In the genomic region with DNA sequence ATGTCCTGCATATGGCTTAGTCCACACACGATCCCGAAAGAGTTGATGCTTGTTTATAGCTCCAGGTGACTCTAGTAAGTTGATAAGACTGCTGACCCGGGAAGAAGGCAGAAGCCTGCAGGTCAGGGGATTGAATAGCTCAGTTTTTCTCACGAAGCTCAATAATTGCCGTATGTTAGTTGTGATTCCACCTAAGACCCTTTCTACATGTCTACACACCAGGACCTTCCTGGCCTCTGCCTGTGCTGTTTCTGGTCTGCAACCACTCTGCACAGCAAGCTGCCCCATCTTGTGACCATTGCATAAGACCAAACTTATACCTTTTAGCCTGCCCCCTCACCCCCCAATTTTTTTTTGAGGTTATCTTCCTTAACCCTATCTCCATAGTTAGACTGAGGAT, we compare ENCODE assay signal across 15 mouse cellular contexts.
"Had no signal": no experiment of that assay in that cellular context is flagged by ENCODE, and none has a peak within 500 bp of the region (broad histone marks: within the 10 kb centered on the region; RNA-seq: fewer than 3 reads in every experiment).

No protein-coding gene starts in this region.

- H3K9ac ChIP-seq: neural tube, embryonic 15.5 days; stomach, embryonic 15.5 days had no signal

- H3K27me3 ChIP-seq: neural tube, embryonic 15.5 days; stomach, embryonic 15.5 days had no signal

- H3K4me3 ChIP-seq: neural tube, embryonic 15.5 days; stomach, embryonic 15.5 days had no signal

- H3K9me3 ChIP-seq: neural tube, embryonic 15.5 days; stomach, embryonic 15.5 days had no signal

- H3K27ac ChIP-seq: stomach, embryonic 15.5 days; stomach, postnatal 0 days had no signal

- DNase-seq: retina, postnatal 1 day; right cerebral cortex, adult 18-20 months; right cerebral cortex, postnatal 14 days; right cerebral cortex, postnatal 25 days; right cerebral cortex, postnatal 4 days; spleen, adult 18-20 months; thymus, adult 18-20 months; thymus, adult 2 months; thymus, postnatal 14 days; thymus, postnatal 25 days; thymus, postnatal 36 days; thymus, postnatal 4 days had no signal

- H3K36me3 ChIP-seq: neural tube, embryonic 15.5 days; stomach, embryonic 15.5 days had no signal

- H3K4me2 ChIP-seq: neural tube, embryonic 15.5 days; stomach, embryonic 15.5 days had no signal
